Mouse (Mus musculus): Measurements from ENCODE around the gene Pth2r. TPM values are rescaled to one million over a fixed set of nuclear protein-coding genes. Genes with fewer than 3 reads are reported as not detected.

Pth2r gene
- polyA plus RNA-seq, 1 experiment: not detected

GRCm38 (mm10) chr1:65407441-65407840 is 125.6 kb downstream of the Pth2r start:
- 49% methylated on average over 5 of the region's 5 CpGs for WGBS
- Histone ChIP-seq H3K4me1 (ENCODE audit: control insufficient read depth, insufficient read depth, low read length) (no peaks in the 10 kb centered on the region), H3K27ac (ENCODE audit: insufficient read depth, low read depth, low read length) (no peak overlapping the region), H3K4me3 (ENCODE audit: insufficient read depth, low read depth, low read length) (no peak overlapping the region)
- no peak for TF ChIP-seq CTCF (IDR thresholded peaks at IDR 0.05; ENCODE audit: insufficient read depth, low read depth, low read length)
- TF ChIP-seq POLR2A (IDR thresholded peaks at IDR 0.05; ENCODE audit: insufficient read depth, low read depth, low read length): no peak

- Histone ChIP-seq H3K4me3 (ENCODE audit: insufficient read depth, low read depth, low read length) (no peak overlapping the region), H3K27ac (ENCODE audit: insufficient read depth, low read depth, low read length) (no peak overlapping the region), H3K4me1 (ENCODE audit: control insufficient read depth, insufficient read depth, low read length) (no peaks in the 10 kb centered on the region)
- WGBS: 98% methylated on average over 2 of the region's 2 CpGs
- TF ChIP-seq CTCF (IDR thresholded peaks at IDR 0.05; ENCODE audit: insufficient read depth, low read depth, low read length): no peak
- TF ChIP-seq POLR2A (IDR thresholded peaks at IDR 0.05; ENCODE audit: insufficient read depth, low read depth, low read length): no peak
Observed at GRCm38 (mm10) chr1:65420909-65421308, 139.1 kb downstream of the Pth2r start.

- Histone ChIP-seq H3K4me1 (ENCODE audit: control insufficient read depth, insufficient read depth, low read length) (no peaks in the 10 kb centered on the region), H3K27ac (ENCODE audit: insufficient read depth, low read depth, low read length) (no peak overlapping the region), H3K4me3 (ENCODE audit: insufficient read depth, low read depth, low read length) (no peak overlapping the region)
- TF ChIP-seq CTCF (IDR thresholded peaks at IDR 0.05; ENCODE audit: insufficient read depth, low read depth, low read length): no peak
- no peak for TF ChIP-seq POLR2A (IDR thresholded peaks at IDR 0.05; ENCODE audit: insufficient read depth, low read depth, low read length)
Observed at GRCm38 (mm10) chr1:65422501-65423010, 140.7 kb downstream of the Pth2r start.

Other genes with a start within 250 kb of the Pth2r start
- gene Akr1cl, start 249.3 kb upstream of the Pth2r start, polyA plus RNA-seq (2012; ENCODE audit: insufficient read depth, insufficient read length, low replicate concordance, missing spikeins): not detected in 2 replicates
- not detected in 2 replicates for gene Cryge, start 230.9 kb upstream of the Pth2r start, polyA plus RNA-seq (2012; ENCODE audit: insufficient read depth, insufficient read length, low replicate concordance, missing spikeins)
- not detected in 2 replicates for gene Crygd, start 218.6 kb upstream of the Pth2r start, polyA plus RNA-seq (2012; ENCODE audit: insufficient read depth, insufficient read length, low replicate concordance, missing spikeins)
- gene Crygc, start 208.4 kb upstream of the Pth2r start, polyA plus RNA-seq (2012; ENCODE audit: insufficient read depth, insufficient read length, low replicate concordance, missing spikeins): not detected in 2 replicates
- gene Crygb, start 199.8 kb upstream of the Pth2r start, polyA plus RNA-seq (2012; ENCODE audit: insufficient read depth, insufficient read length, low replicate concordance, missing spikeins): not detected in 2 replicates
- gene Cryga, start 178.7 kb upstream of the Pth2r start, polyA plus RNA-seq (2012; ENCODE audit: insufficient read depth, insufficient read length, low replicate concordance, missing spikeins): not detected in 2 replicates
- not detected in 2 replicates for gene Gm28845, start 162.5 kb upstream of the Pth2r start, polyA plus RNA-seq (2012; ENCODE audit: insufficient read depth, insufficient read length, low replicate concordance, missing spikeins)
- gene D630023F18Rik, start 158.8 kb upstream of the Pth2r start, polyA plus RNA-seq (2012; ENCODE audit: insufficient read depth, insufficient read length, low replicate concordance, missing spikeins): not detected in 2 replicates
- gene Idh1, start 95.6 kb upstream of the Pth2r start, polyA plus RNA-seq (2012; ENCODE audit: insufficient read depth, insufficient read length, low replicate concordance, missing spikeins): not detected in 2 replicates
- gene Pikfyve, start 95.4 kb upstream of the Pth2r start, polyA plus RNA-seq (2012; ENCODE audit: insufficient read depth, insufficient read length, low replicate concordance, missing spikeins): not detected in 2 replicates